Mouse (Mus musculus) bone marrow, adult 2 months (tissue): ENCODE results near the gene Gm3409.
"Not testable (repeated sequence)": the region's sequence is repeated elsewhere in the genome, so short reads cannot be mapped to it uniquely, and the experiment has no call there.

Source experiments
- CTCF ChIP-seq: fragments of 200-500 bp; IDR thresholded peaks from 2 replicates; pipeline ENCODE4 v1.5.1; 2011; ENCODE audit warnings: low read length, control low read depth; ENCODE audit not compliant: control insufficient read depth, insufficient read depth
- POLR2A ChIP-seq: fragments of 200-500 bp; IDR thresholded peaks from 2 replicates; pipeline ENCODE4 v1.6.1; 2011; ENCODE audit warnings: low read depth, mild to moderate bottlenecking, control low read depth, low read length, borderline replicate concordance; ENCODE audit not compliant: control insufficient read depth

DNA sequence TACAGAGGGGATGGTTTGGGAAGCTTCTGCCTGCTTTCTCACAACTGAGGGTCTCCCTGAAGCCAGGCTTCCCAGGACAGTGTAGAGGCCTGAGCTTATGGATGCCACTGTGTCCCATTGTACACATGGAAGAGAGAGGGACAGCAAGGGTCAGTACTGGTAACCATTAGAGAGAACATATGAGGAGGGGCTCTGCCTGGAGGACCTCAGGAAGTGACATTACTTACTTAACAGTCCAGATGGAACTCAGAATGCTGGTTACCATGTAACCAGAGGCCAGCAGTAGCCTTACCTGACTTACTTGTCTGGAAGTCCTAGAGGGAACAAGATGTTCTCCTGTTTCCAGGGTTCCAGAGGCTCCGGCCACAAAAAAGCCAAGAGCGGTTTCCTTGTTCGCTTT lies 18.4 kb downstream of the Gm3409 start, which contains the start of gene Gm3415:
- TF ChIP-seq CTCF, POLR2A: not testable (repeated sequence)
